Mouse (Mus musculus): Measurements from ENCODE around the gene Stk16. TPM values are rescaled to one million over a fixed set of nuclear protein-coding genes. Genes with fewer than 3 reads are reported as not detected.
A peak's percentile ranks its signal among the peaks of the same experiment; 100 is the strongest.

Gene Stk16
- 205 and 218 TPM in 2 replicates for polyA plus RNA-seq (2012; rRNA removed)

DNA sequence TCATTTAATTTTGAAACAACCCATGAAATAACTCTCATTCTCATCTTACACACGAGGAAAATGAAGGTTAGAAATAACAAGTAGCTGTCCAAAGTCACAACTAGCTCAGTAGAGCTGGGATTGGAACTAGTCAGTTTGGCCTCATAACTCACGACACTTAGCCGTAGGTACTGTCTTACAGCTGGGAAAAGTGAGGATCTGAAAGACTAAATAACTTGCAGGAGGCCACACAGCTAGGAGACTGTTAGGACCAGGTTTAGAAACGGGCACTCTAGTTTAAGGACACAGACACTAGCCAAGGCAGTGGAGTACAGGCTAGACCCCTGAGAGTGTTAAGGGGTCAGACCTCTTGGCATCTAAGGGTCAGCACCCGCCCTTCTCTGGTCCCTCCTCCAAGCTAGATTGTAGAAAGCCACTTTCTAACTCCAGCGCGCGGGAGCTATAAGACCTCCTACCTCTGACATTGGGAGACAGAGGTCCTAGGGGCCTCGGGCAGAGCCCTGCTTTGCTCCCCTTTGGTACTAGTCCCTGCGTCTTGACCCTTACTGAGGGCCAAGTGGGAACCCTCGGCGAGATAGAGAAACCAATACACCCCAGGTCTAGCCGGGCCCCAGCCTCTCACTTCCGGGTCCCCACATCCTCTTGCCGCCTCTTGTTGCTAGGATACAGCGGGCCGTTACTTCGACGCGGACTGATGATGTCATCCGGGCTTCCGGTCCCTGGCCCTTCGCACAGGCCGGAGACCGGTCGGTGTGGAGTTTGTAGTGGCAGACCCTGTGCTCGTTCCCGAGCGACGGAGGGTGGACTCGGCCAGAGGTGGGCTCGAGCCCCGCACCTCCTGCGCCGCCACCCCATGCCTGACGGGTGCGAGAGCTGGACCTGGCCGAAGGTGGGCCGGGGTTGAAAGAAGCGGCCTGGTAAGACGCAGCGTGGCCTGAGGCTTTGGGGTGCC, at the start of gene Stk16, which contains the start of gene Glb1l:
Stk16 (plus strand) TSS at position 703 of the 952 bp plus-strand sequence.
Glb1l (minus strand) TSS at position 678 of the 952 bp plus-strand sequence.
- DNase-seq (ENCODE audit: extremely low spot score in 1 of 2, low spot score in 1 of 2): peak; percentile 89 to 98

- DNase-seq (ENCODE audit: extremely low spot score in 1 of 2, low spot score in 1 of 2): no peak
Observed at GRCm38 (mm10) chr1:75168093-75168471, 42.6 kb upstream of the Stk16 start.

GRCm38 (mm10) chr1:75168472-75169464, 41.9 kb upstream of the Stk16 start, which contains the start of gene Zfand2b:
Gene Zfand2b, plus strand, starts transcription at chr1:75168646.
- peak; percentile 87 to 96 for DNase-seq (ENCODE audit: extremely low spot score in 1 of 2, low spot score in 1 of 2)

DNA sequence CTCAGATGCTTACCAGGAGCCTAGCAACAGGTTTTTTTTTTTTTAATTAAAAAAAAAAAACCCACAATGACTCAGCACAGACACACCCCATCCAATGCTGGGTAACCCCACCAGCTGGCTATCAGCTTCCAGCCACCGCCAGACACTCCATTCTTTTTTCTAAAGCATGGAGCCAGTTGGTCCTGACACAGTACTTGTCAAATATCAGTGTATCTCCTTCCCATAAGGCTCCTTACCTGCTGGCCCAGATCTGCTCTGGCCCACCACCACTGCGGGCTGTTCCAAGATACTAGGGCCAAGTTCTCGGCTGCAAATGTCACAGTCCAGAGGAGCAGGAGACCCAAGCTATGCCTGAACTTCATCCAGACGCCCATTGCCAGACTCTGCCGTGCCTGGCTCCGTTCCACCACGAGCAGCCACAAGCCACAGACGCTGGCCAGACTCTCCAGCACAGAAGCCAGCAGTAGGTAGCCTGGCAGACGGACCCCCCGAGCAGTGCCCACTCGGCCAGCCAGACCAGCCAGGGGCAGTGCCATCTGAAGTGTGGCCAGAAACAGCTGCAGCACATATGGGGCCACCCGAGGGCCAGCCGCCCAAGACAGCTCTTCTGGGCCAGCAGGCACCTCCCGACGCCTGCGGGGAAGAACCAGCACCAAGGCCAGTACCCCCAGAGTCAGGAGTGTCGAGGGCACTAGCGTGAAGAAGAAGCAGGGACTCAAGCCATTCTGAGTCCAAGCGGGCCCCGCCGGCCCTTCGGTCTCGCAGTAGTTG, 31.1 kb upstream of the Stk16 start:
- DNase-seq (ENCODE audit: extremely low spot score in 1 of 2, low spot score in 1 of 2): peak in 1 of 2 experiments; percentile 20

GRCm38 (mm10) chr1:75180105-75180590, 30.5 kb upstream of the Stk16 start, which contains the start of gene Abcb6:
Gene Abcb6, minus strand, starts transcription at chr1:75180392.
- DNase-seq (ENCODE audit: extremely low spot score in 1 of 2, low spot score in 1 of 2): peak; percentile 94 to 95

DNA sequence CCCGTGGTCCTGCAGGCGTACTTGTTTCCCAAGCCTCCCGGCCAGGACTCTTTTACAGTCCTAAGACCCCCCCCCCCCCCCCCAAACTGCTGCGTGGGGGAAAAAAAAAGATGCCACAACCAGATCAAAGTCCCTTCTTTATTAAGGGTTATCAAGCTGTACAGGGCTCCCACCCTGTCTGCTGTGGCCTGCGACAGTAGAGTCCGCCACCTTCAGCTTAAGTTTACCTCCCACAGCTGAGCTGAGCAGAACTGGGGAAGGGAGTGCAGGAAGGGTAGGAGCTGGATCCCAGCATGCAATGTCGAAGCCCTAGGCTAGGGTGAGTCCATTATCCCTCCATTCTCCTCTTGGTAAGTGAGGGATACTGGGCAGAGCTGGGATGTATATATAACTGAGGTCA, 29.9 kb upstream of the Stk16 start:
- DNase-seq (ENCODE audit: extremely low spot score in 1 of 2, low spot score in 1 of 2): no peak

- no peak for DNase-seq (ENCODE audit: extremely low spot score in 1 of 2, low spot score in 1 of 2)
Observed at GRCm38 (mm10) chr1:75181377-75181870, 29.2 kb upstream of the Stk16 start.

GRCm38 (mm10) chr1:75182160-75182559, 28.5 kb upstream of the Stk16 start:
- no peak for DNase-seq (ENCODE audit: extremely low spot score in 1 of 2, low spot score in 1 of 2)

- no peak for DNase-seq (ENCODE audit: extremely low spot score in 1 of 2, low spot score in 1 of 2)
Observed at GRCm38 (mm10) chr1:75185495-75185894, 25.1 kb upstream of the Stk16 start.

- DNase-seq (ENCODE audit: extremely low spot score in 1 of 2, low spot score in 1 of 2): no peak
Observed at GRCm38 (mm10) chr1:75187126-75187525, 23.5 kb upstream of the Stk16 start.

- no peak for DNase-seq (ENCODE audit: extremely low spot score in 1 of 2, low spot score in 1 of 2)
Observed at GRCm38 (mm10) chr1:75187914-75188483, 22.6 kb upstream of the Stk16 start.

DNA sequence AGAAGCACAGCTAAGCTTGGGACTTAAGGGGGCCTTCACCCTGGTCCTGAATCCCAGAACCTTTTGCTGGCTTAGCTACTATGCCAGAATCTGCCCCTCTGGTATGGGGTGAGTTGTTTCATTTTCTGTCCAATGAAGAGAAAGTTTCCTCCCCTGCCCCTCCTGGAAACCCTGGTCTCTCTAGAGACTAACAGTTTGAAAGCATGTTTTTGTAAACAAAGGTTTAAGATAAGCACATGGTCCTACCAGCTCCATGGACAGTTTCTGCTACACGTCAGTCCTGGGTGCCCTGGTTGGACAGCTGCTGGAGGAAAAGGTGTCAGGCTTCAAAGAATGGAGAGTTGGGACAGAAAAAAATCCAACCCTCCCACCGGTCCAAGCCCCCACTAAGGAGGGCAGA, 20.1 kb upstream of the Stk16 start:
- no peak for DNase-seq (ENCODE audit: extremely low spot score in 1 of 2, low spot score in 1 of 2)

DNA sequence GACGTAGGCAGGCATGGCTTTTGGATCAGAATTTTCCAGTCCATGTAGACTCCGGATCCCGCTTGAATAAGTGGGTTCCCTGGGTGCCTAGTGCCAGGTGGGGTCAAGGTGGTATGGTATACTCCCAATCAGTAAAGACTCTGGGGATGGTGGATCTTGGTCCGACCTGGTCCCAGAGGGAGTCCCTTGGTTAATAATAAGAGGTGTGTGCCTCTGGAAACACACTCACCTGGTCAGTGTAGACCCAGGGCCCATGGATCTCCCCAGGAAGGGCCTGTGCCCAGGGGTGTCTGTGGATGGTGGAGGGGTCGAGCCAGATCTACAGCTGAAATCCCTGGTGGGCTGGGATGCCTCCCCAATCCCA, 19.4 kb upstream of the Stk16 start:
- DNase-seq (ENCODE audit: extremely low spot score in 1 of 2, low spot score in 1 of 2): no peak

DNA sequence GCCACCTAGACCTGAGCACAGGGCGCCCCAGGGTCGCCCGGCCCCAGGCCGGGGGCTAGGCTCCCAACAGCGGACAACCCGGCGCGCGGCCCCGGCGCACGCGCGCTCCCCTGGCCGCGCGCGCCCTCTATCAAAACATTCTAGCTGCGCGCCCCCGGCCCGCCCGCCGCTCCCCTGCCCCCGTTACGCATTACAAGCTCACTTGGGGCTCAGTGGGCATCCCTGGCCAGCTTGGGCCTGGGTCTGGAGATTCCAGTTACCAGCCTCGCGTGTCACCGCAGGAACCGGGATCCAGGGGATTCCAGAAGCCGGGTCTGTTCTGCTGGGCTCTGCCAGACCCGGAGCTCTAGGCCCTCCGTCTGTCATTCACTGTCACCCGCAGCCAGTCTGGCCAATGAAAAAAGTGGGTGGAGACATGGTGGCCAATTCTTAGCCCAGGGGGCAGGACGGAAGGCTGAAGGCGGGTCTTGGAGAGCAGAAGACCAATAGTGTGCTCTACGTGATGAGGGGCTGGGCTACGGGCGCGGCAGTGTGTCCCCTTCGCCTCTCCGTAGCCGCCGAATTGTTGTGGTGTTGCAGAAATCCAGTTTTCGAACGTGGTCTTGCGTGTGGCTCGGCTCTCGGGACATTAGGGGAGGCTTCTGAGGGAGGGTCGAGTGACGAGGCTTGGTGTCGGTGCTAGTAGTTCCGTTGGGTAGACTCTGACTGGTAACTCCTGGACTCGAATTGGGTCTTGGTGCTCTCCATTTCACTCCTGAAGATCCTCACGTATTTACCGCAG, 18.8 kb upstream of the Stk16 start, which contains the start of the genes Ankzf1 and Atg9a:
Ankzf1 (plus strand) TSS at position 530 of the 781 bp plus-strand sequence.
Atg9a (minus strand) TSS at position 575 of the 781 bp plus-strand sequence.
- peak; percentile 97 to 98 for DNase-seq (ENCODE audit: extremely low spot score in 1 of 2, low spot score in 1 of 2)

- peak in 1 of 2 experiments; percentile 38 for DNase-seq (ENCODE audit: extremely low spot score in 1 of 2, low spot score in 1 of 2)
Observed at GRCm38 (mm10) chr1:75192452-75192851, 18.2 kb upstream of the Stk16 start.

GRCm38 (mm10) chr1:75201236-75201635, 9.4 kb upstream of the Stk16 start:
- no peak for DNase-seq (ENCODE audit: extremely low spot score in 1 of 2, low spot score in 1 of 2)

GRCm38 (mm10) chr1:75208967-75209678, 1.5 kb upstream of the Stk16 start:
- DNase-seq (ENCODE audit: extremely low spot score in 1 of 2, low spot score in 1 of 2): no peak

Measured in frontal cortex, adult 2 months (tissue).